Mouse (Mus musculus) myocyte (in vitro differentiated cells): ENCODE measurements around the gene Car2.

Experiments used
- MAX ChIP-seq: IDR thresholded peaks from one replicate; pipeline ENCODE4 v1.6.1; 2011; ENCODE audit warnings: low read depth, mild to moderate bottlenecking, control low read depth
- MYOD1 ChIP-seq, 3 experiments: IDR thresholded peaks; one replicate each; pipeline ENCODE4 v1.6.1; 2011; ENCODE audit warnings: control low read depth in 2 of 3, low read depth in 2 of 3, mild to moderate bottlenecking in 2 of 3, moderate library complexity in 1 of 3; ENCODE audit not compliant: insufficient read length in 2 of 3, control insufficient read depth in 1 of 3
- POLR2A ChIP-seq: IDR thresholded peaks from one replicate; pipeline ENCODE4 v1.6.1; 2011; ENCODE audit warnings: low read depth, mild to moderate bottlenecking, control low read depth, moderate library complexity; ENCODE audit not compliant: insufficient read length
- REST ChIP-seq: IDR thresholded peaks from one replicate; pipeline ENCODE4 v1.6.1; 2011; ENCODE audit warnings: mild to moderate bottlenecking, control low read depth, moderate library complexity; ENCODE audit not compliant: insufficient read depth, insufficient read length

GRCm38 (mm10) chr3:14897770-14898169 lies 11.7 kb downstream of the Car2 start:
- no peak for TF ChIP-seq POLR2A
- TF ChIP-seq REST: no peak
- no peak for TF ChIP-seq MAX
- no peak for TF ChIP-seq MYOD1 (IDR thresholded peaks at IDR 0.05; ENCODE audit: control insufficient read depth in 1 of 3, insufficient read length in 2 of 3, low read depth in 2 of 3)
